Mouse (Mus musculus) lung, postnatal 0 days (tissue): ENCODE data around the gene Sema6d. TPM values are rescaled to one million over a fixed set of nuclear protein-coding genes. Genes with fewer than 3 reads are reported as not detected.

Experiments used
- ATAC-seq: fragments of 200-750 bp; cut with Nextera tagmentation; 2 replicates; pipeline ENCODE4 v1.8.0; 2017; ENCODE audit warnings: moderate library complexity
- DNase-seq: peaks from one replicate; pipeline ENCODE4 v3.0.0-alpha.2; 2016; ENCODE audit warnings: low spot score
- H3K27ac ChIP-seq: fragments of 300-500 bp; sonication (generic); 2 replicates; pipeline ENCODE4 v1.5.1; 2014; ENCODE audit warnings: antibody characterized with exemption, mild to moderate bottlenecking, low read length, mixed read lengths
- H3K27me3 ChIP-seq: fragments of 300-500 bp; sonication (generic); replicated peaks from 2 replicates; pipeline ENCODE4 v1.6.1; 2014; ENCODE audit warnings: low read length, mixed read lengths; ENCODE audit not compliant: insufficient read depth
- H3K36me3 ChIP-seq: fragments of 300-500 bp; sonication (generic); 2 replicates; pipeline ENCODE4 v1.6.1; 2014; ENCODE audit warnings: low read length, mixed read lengths; ENCODE audit not compliant: insufficient read depth
- H3K4me1 ChIP-seq: fragments of 300-500 bp; sonication (generic); 2 replicates; pipeline ENCODE4 v1.6.1; 2014; ENCODE audit warnings: antibody characterized with exemption, low read depth, low read length, mixed read lengths; ENCODE audit not compliant: insufficient read depth
- H3K4me2 ChIP-seq: fragments of 300-500 bp; sonication (generic); replicated peaks from 2 replicates; pipeline ENCODE4 v1.6.1; 2014; ENCODE audit warnings: low read depth, mild to moderate bottlenecking, low read length, moderate library complexity, mixed read lengths
- H3K4me3 ChIP-seq: fragments of 300-500 bp; sonication (generic); 2 replicates; pipeline ENCODE4 v1.5.1; 2014; ENCODE audit warnings: low read depth, low read length
- H3K9ac ChIP-seq: fragments of 300-500 bp; sonication (generic); replicated peaks from 2 replicates; pipeline ENCODE4 v1.6.1; 2014; ENCODE audit warnings: low read depth, mild to moderate bottlenecking
- H3K9me3 ChIP-seq: fragments of 300-500 bp; sonication (generic); 2 replicates; pipeline ENCODE4 v1.6.1; 2016; ENCODE audit warnings: low read length, mixed read lengths
- CTCF ChIP-seq: IDR thresholded peaks from 2 replicates; pipeline ENCODE4 v1.5.1; 2016; ENCODE audit warnings: antibody characterized with exemption, mild to moderate bottlenecking
- EP300 ChIP-seq: IDR thresholded peaks from 2 replicates; pipeline ENCODE4 v1.6.1; 2016; ENCODE audit warnings: antibody characterized with exemption, mild to moderate bottlenecking, control low read depth
- WGBS: fragments of 180-500 bp; shearing (Covaris S2); extraction: QIAGEN DNeasy Blood & Tissue Kit; methylation state at CpG from one replicate; pipeline ENCODE4 v1.1.7; 2014; 5-methylcytosine and 5-hydroxymethylcytosine counted together
- polyA plus RNA-seq: library from polyadenylated mRNA; unstranded; fragments of >200 nt; fragmentation: Nextera tagmentation; extraction: Ambion mirVana; gene quantifications from 2 replicates; pipeline ENCODE4 v1.2.1, GENCODE M21; 2015

Gene Sema6d
- polyA plus RNA-seq, 1 experiment from 2014 or later, result 7.4 TPM

- DNase-seq, result no peak
- ATAC-seq, result no peak
- H3K4me2 ChIP-seq, result no peak overlapping the region
- no peaks in the 10 kb centered on the region for H3K36me3 ChIP-seq
- no peak overlapping the region for H3K4me3 ChIP-seq
- H3K9me3 ChIP-seq, result no peaks in the 10 kb centered on the region
- 53% methylated on average over 4 of the region's 4 CpGs for WGBS
- H3K4me1 ChIP-seq, result no peaks in the 10 kb centered on the region
- TF ChIP-seq CTCF (no peak), EP300 (no peak)
- no peak overlapping the region for H3K27ac ChIP-seq
- H3K27me3 ChIP-seq, result no peaks in the 10 kb centered on the region
- H3K9ac ChIP-seq, result no peak overlapping the region
Measured at GRCm38 (mm10) chr2:124478526-124478925, 388.8 kb downstream of the Sema6d start.

- Histone ChIP-seq H3K27me3 (no peaks in the 10 kb centered on the region), H3K4me1 (no peaks in the 10 kb centered on the region), H3K9ac (no peak overlapping the region), H3K27ac (no peak overlapping the region), H3K4me3 (no peak overlapping the region), H3K9me3 (no peaks in the 10 kb centered on the region), H3K4me2 (no peak overlapping the region), H3K36me3 (no peaks in the 10 kb centered on the region)
- ATAC-seq, result no peak
- DNase-seq, result no peak
- TF ChIP-seq CTCF, result no peak
- TF ChIP-seq EP300, result no peak
- 86% methylated on average over 1 of the region's 1 CpGs for whole genome bisulfite sequencing
Measured at GRCm38 (mm10) chr2:124485761-124486160, 396.0 kb downstream of the Sema6d start.

- Histone ChIP-seq H3K4me1 (no peaks in the 10 kb centered on the region), H3K9me3 (no peaks in the 10 kb centered on the region), H3K36me3 (no peaks in the 10 kb centered on the region), H3K27me3 (no peaks in the 10 kb centered on the region), H3K9ac (no peak overlapping the region), H3K27ac (no peak overlapping the region), H3K4me2 (no peak overlapping the region), H3K4me3 (no peak overlapping the region)
- TF ChIP-seq CTCF (no peak), EP300 (0 out of 2 replicates have a peak, but pooled peaks have one; percentile 43)
- ATAC-seq (peak; percentile 62), DNase-seq (peak; percentile 63)
- WGBS, result 38% methylated on average over 12 of the region's 12 CpGs
Measured at GRCm38 (mm10) chr2:124490010-124490801, 400.4 kb downstream of the Sema6d start.

- no peak overlapping the region for H3K27ac ChIP-seq
- ATAC-seq, result no peak
Measured at GRCm38 (mm10) chr2:124495751-124496150, 406.0 kb downstream of the Sema6d start.

GRCm38 (mm10) chr2:124499670-124500069 is 409.9 kb downstream of the Sema6d start:
- Histone ChIP-seq H3K27ac (no peak overlapping the region), H3K9ac (no peak overlapping the region), H3K4me3 (no peak overlapping the region), H3K4me1 (0 out of 2 replicates have a peak, but pooled peaks cover 5% of the 10 kb centered on the region), H3K27me3 (no peaks in the 10 kb centered on the region), H3K4me2 (no peak overlapping the region), H3K9me3 (no peaks in the 10 kb centered on the region), H3K36me3 (no peaks in the 10 kb centered on the region)
- no peak for ATAC-seq
- DNase-seq, result no peak
- WGBS, result no CpG with 5 or more reads among the region's 1 CpGs
- TF ChIP-seq EP300 (no peak), CTCF (no peak)

More at GRCm38 (mm10) chr2:124495751-124496150, 406.0 kb downstream of the Sema6d start:
- TF ChIP-seq CTCF (no peak), EP300 (no peak)
- no peaks in the 10 kb centered on the region for H3K36me3 ChIP-seq
- H3K4me1 ChIP-seq, result 0 out of 2 replicates have a peak, but pooled peaks cover 5% of the 10 kb centered on the region
- no peaks in the 10 kb centered on the region for H3K9me3 ChIP-seq
- H3K4me3 ChIP-seq, result no peak overlapping the region
- H3K4me2 ChIP-seq, result no peak overlapping the region
- WGBS, result 30% methylated on average over 1 of the region's 1 CpGs
- peak; percentile 9 for DNase-seq
- no peak overlapping the region for H3K9ac ChIP-seq
- H3K27me3 ChIP-seq, result no peaks in the 10 kb centered on the region

GRCm38 (mm10) chr2:124505784-124506489 is 416.2 kb downstream of the Sema6d start:
- TF ChIP-seq EP300 (no peak), CTCF (no peak)
- ATAC-seq, result no peak

More at GRCm38 (mm10) chr2:124505784-124506489, 416.2 kb downstream of the Sema6d start:
- Histone ChIP-seq H3K4me3 (no peak overlapping the region), H3K4me2 (no peak overlapping the region), H3K27me3 (no peaks in the 10 kb centered on the region), H3K9me3 (no peaks in the 10 kb centered on the region), H3K36me3 (no peaks in the 10 kb centered on the region), H3K9ac (no peak overlapping the region), H3K4me1 (no peaks in the 10 kb centered on the region), H3K27ac (no peak overlapping the region)
- WGBS, result 50% methylated on average over 4 of the region's 4 CpGs
- DNase-seq, result no peak
